Mouse (Mus musculus) brain, embryonic 14.5 days (tissue): Measurements from ENCODE around the gene Tspan15.

Source experiments
- CTCF ChIP-seq: fragments of 200-500 bp; IDR thresholded peaks from 2 replicates; pipeline ENCODE4 v1.5.1; 2012; ENCODE audit warnings: inconsistent platforms, mild to moderate bottlenecking, moderate library complexity, borderline replicate concordance; ENCODE audit not compliant: insufficient read depth, insufficient read length; ENCODE audit errors: extremely low read depth
- POLR2A ChIP-seq: fragments of 200-500 bp; IDR thresholded peaks from 2 replicates; pipeline ENCODE4 v1.6.1; 2012; ENCODE audit warnings: mild to moderate bottlenecking, inconsistent platforms, borderline replicate concordance; ENCODE audit not compliant: poor library complexity, insufficient read depth, insufficient read length, severe bottlenecking; ENCODE audit errors: extremely low read depth

DNA sequence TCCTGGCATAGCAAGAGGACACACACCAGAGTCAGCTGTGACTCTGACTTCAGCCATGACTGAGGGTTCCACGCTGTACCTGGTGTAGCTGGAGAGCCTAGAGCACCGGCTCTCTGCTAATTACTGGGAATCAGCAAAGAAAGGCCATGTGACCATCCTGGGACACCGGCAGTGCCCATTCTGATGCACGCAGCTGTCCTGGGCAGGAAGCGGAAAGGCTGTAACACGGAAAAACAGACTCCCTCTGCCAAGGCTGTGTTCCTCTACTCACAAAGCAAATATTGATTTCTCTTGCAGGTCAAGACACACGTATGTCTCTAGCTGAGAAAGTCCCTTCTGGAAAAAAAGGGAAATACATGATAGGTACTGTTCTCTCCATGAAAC is 12.3 kb downstream of the Tspan15 start:
- TF ChIP-seq POLR2A = no peak
- no peak for TF ChIP-seq CTCF
